ENCODE assay signal across 8 mouse cellular contexts in genomic region chr10:58370143-58370542, GRCm38 (mm10). TPM values are rescaled to one million over a fixed set of nuclear protein-coding genes. Genes with fewer than 3 reads are reported as not detected.
A peak's percentile ranks its signal among the peaks of the same experiment; 100 is the strongest.
DNase-seq lines count a peak whose midpoint lies in the region; ATAC-seq lines count a peak whose summit lies in the region.

No protein-coding gene starts in this region.

- no peak overlapping the region for H3K4me2 ChIP-seq in lung, embryonic 16.5 days (ENCODE audit: low read depth, low read length)
- H3K4me2 ChIP-seq in heart, embryonic 16.5 days (ENCODE audit: low read depth, low read length) = no peak overlapping the region
- H3K4me2 ChIP-seq in neural tube, embryonic 15.5 days = no peak overlapping the region

- H3K4me3 ChIP-seq in lung, embryonic 16.5 days (ENCODE audit: low read length) = no peak overlapping the region
- no peak overlapping the region for H3K4me3 ChIP-seq in embryonic facial prominence, embryonic 10.5 days
- H3K4me3 ChIP-seq in heart, embryonic 16.5 days (ENCODE audit: low read length) = no peak overlapping the region
- no peak overlapping the region for H3K4me3 ChIP-seq in neural tube, embryonic 15.5 days (replicated peaks)

- no peak; the same call in 1 of the 2 replicates for ATAC-seq in lung, embryonic 16.5 days (ENCODE audit: low read depth)
- no peak for ATAC-seq in heart, embryonic 16.5 days (replicated peaks; ENCODE audit: extremely low read depth, insufficient read depth, low FRiP score)
- ATAC-seq in neutrophil, adult 5-6 weeks (ENCODE audit: extremely low read depth, insufficient number of reproducible peaks, low FRiP score, poor library complexity, severe bottlenecking) = peak; percentile 25; the same call in 1 of the 2 replicates
- ATAC-seq in neural tube, embryonic 15.5 days (ENCODE audit: low FRiP score) = no peak

- H3K36me3 ChIP-seq in lung, embryonic 16.5 days (ENCODE audit: control insufficient read depth, insufficient read depth, low read length) = no peaks in the 10 kb centered on the region
- H3K36me3 ChIP-seq in embryonic facial prominence, embryonic 10.5 days (replicated peaks) = no peaks in the 10 kb centered on the region
- no peaks in the 10 kb centered on the region for H3K36me3 ChIP-seq in heart, embryonic 16.5 days (ENCODE audit: control insufficient read depth, insufficient read depth)
- no peaks in the 10 kb centered on the region for H3K36me3 ChIP-seq in neural tube, embryonic 15.5 days

- H3K4me1 ChIP-seq in lung, embryonic 16.5 days (replicated peaks; ENCODE audit: control insufficient read depth, insufficient read depth, low read length) = peaks cover 34% of the 10 kb centered on the region
- peaks cover 37% of the 10 kb centered on the region for H3K4me1 ChIP-seq in embryonic facial prominence, embryonic 10.5 days
- peaks cover 53% of the 10 kb centered on the region for H3K4me1 ChIP-seq in heart, embryonic 16.5 days (ENCODE audit: control insufficient read depth, insufficient read depth, low read length)
- peaks cover 18% of the 10 kb centered on the region for H3K4me1 ChIP-seq in neural tube, embryonic 15.5 days

- H3K27me3 ChIP-seq in lung, embryonic 16.5 days (ENCODE audit: control insufficient read depth, insufficient read depth, low read depth, low read length) = no peaks in the 10 kb centered on the region
- no peaks in the 10 kb centered on the region for H3K27me3 ChIP-seq in embryonic facial prominence, embryonic 10.5 days (replicated peaks; ENCODE audit: low read depth, poor library complexity, severe bottlenecking)
- no peaks in the 10 kb centered on the region for H3K27me3 ChIP-seq in heart, embryonic 16.5 days (ENCODE audit: control insufficient read depth, insufficient read depth, low read length)
- H3K27me3 ChIP-seq in neural tube, embryonic 15.5 days (replicated peaks) = no peaks in the 10 kb centered on the region

- DNase-seq in lung, postnatal 14 days = no peak
- no peak for DNase-seq in embryonic facial prominence, embryonic 10.5 days (ENCODE audit: low spot score)
- no peak for DNase-seq in retina, postnatal 1 day
- no peak for DNase-seq in urinary bladder, postnatal 4 days (ENCODE audit: low spot score in 2 of 2)

- no peak overlapping the region for H3K9ac ChIP-seq in lung, embryonic 16.5 days (ENCODE audit: low read length)
- H3K9ac ChIP-seq in heart, embryonic 16.5 days (ENCODE audit: low read length) = no peak overlapping the region
- no peak overlapping the region for H3K9ac ChIP-seq in neural tube, embryonic 15.5 days (replicated peaks)

- H3K27ac ChIP-seq in lung, embryonic 16.5 days (ENCODE audit: low read length) = peak overlapping the region; percentile 85
- H3K27ac ChIP-seq in embryonic facial prominence, embryonic 10.5 days (replicated peaks) = 0 out of 2 replicates have a peak overlapping the region, but pooled peaks have one; percentile 24
- peak overlapping the region; percentile 81 for H3K27ac ChIP-seq in heart, embryonic 16.5 days (ENCODE audit: low read length)
- H3K27ac ChIP-seq in neural tube, embryonic 15.5 days (replicated peaks) = no peak overlapping the region

- H3K9me3 ChIP-seq in lung, embryonic 16.5 days (ENCODE audit: control insufficient read depth, low read length) = no peaks in the 10 kb centered on the region
- no peaks in the 10 kb centered on the region for H3K9me3 ChIP-seq in embryonic facial prominence, embryonic 10.5 days
- no peaks in the 10 kb centered on the region for H3K9me3 ChIP-seq in heart, embryonic 16.5 days (replicated peaks; ENCODE audit: control insufficient read depth, low read length)
- H3K9me3 ChIP-seq in neural tube, embryonic 15.5 days (replicated peaks) = no peaks in the 10 kb centered on the region

RNA-seq across cellular contexts. Expression of gene Lims1, which starts 46.9 kb away (rescaled TPM):
- polyA plus RNA-seq in lung, embryonic 16.5 days (2015; fragmentation: Nextera tagmentation; extraction: Ambion mirVana) = 231 and 237 TPM in 2 replicates
- 107 and 108 TPM in 2 replicates for polyA plus RNA-seq in embryonic facial prominence, embryonic 10.5 days (2016; fragmentation: Nextera tagmentation; extraction: Ambion mirVana)
- polyA plus RNA-seq in heart, embryonic 16.5 days (2015; fragmentation: Nextera tagmentation; extraction: Ambion mirVana) = 163 and 185 TPM in 2 replicates
- total RNA-seq in neutrophil, adult 5-6 weeks (2017) = 52.9 and 61.9 TPM in 2 replicates
- 56.6 and 86.2 TPM in 2 replicates for polyA plus RNA-seq in neural tube, embryonic 15.5 days (2015; fragmentation: Nextera tagmentation; extraction: Ambion mirVana)
